Mouse (Mus musculus): Measurements from ENCODE around the gene Ffar3.

The Ffar3 gene

GRCm38 (mm10) chr7:30856078-30856477 is at the start of gene Ffar3:
Gene Ffar3 (minus strand): TSS chr7:30856178.
- DNase-seq = no peak

- DNase-seq = peak; percentile 24
Observed at GRCm38 (mm10) chr7:30904042-30904441, 48.1 kb upstream of the Ffar3 start.

- no peak for DNase-seq
Observed at GRCm38 (mm10) chr7:30895217-30895616, 39.2 kb upstream of the Ffar3 start.

GRCm38 (mm10) chr7:30892515-30892914 is 36.5 kb upstream of the Ffar3 start:
- DNase-seq = peak; percentile 36

- no peak for DNase-seq
Observed at GRCm38 (mm10) chr7:30891746-30892145, 35.8 kb upstream of the Ffar3 start.

- no peak for DNase-seq
Observed at GRCm38 (mm10) chr7:30890681-30891080, 34.7 kb upstream of the Ffar3 start.

GRCm38 (mm10) chr7:30888786-30889185 is 32.8 kb upstream of the Ffar3 start:
- no peak for DNase-seq

GRCm38 (mm10) chr7:30887568-30888188 is 31.7 kb upstream of the Ffar3 start:
- DNase-seq = no peak

- DNase-seq = no peak
Observed at GRCm38 (mm10) chr7:30886852-30887251, 30.9 kb upstream of the Ffar3 start.

GRCm38 (mm10) chr7:30884047-30884446 is 28.1 kb upstream of the Ffar3 start:
- DNase-seq = no peak

- no peak for DNase-seq
Observed at GRCm38 (mm10) chr7:30881367-30881766, 25.4 kb upstream of the Ffar3 start.

- no peak for DNase-seq
Observed at GRCm38 (mm10) chr7:30880176-30880575, 24.2 kb upstream of the Ffar3 start, which contains the start of gene Cd22. Gene Cd22 (minus strand): TSS chr7:30880342.

GRCm38 (mm10) chr7:30878950-30879349 is 23.0 kb upstream of the Ffar3 start:
- no peak for DNase-seq

- DNase-seq = peak; percentile 82
Observed at GRCm38 (mm10) chr7:30873083-30873482, 17.1 kb upstream of the Ffar3 start.

- DNase-seq = no peak
Observed at GRCm38 (mm10) chr7:30863386-30863785, 7.4 kb upstream of the Ffar3 start.

- no peak for DNase-seq
Observed at GRCm38 (mm10) chr7:30861464-30861863, 5.5 kb upstream of the Ffar3 start, which contains the start of gene Ffar1. Gene Ffar1 (minus strand): TSS chr7:30861564.

GRCm38 (mm10) chr7:30859635-30860402 is 3.8 kb upstream of the Ffar3 start:
- peak; percentile 53 for DNase-seq

GRCm38 (mm10) chr7:30859290-30859634 is 3.3 kb upstream of the Ffar3 start:
- peak; percentile 81 for DNase-seq

GRCm38 (mm10) chr7:30857746-30858145 is 1.8 kb upstream of the Ffar3 start:
- no peak for DNase-seq

- DNase-seq = no peak
Observed at GRCm38 (mm10) chr7:30851421-30851820, 4.6 kb downstream of the Ffar3 start.

- DNase-seq = no peak
Observed at GRCm38 (mm10) chr7:30847934-30848333, 8.0 kb downstream of the Ffar3 start.

- DNase-seq = peak; percentile 26
Observed at GRCm38 (mm10) chr7:30847386-30847785, 8.6 kb downstream of the Ffar3 start.

- no peak for DNase-seq
Observed at GRCm38 (mm10) chr7:30846505-30847053, 9.4 kb downstream of the Ffar3 start.

GRCm38 (mm10) chr7:30844676-30845297 is 11.2 kb downstream of the Ffar3 start:
- no peak for DNase-seq
